Mouse (Mus musculus) neural tube, embryonic 11.5 days (tissue): ENCODE results near the gene Desi1. TPM values are rescaled to one million over a fixed set of nuclear protein-coding genes. Genes with fewer than 3 reads are reported as not detected.

Experiments used
- ATAC-seq: fragments of 200-750 bp; cut with Nextera tagmentation; 2 replicates; pipeline ENCODE4 v1.8.0; 2017; ENCODE audit warnings: moderate number of reproducible peaks, mild to moderate bottlenecking, moderate TSS enrichment, moderate library complexity; ENCODE audit not compliant: insufficient read depth, low FRiP score, low TSS enrichment
- DNase-seq: peaks from one replicate; pipeline ENCODE4 v3.0.0-alpha.2; 2015; ENCODE audit warnings: low spot score
- H3K27ac ChIP-seq: fragments of 300-500 bp; sonication (generic); 2 replicates; pipeline ENCODE4 v1.5.1; 2014; ENCODE audit warnings: low read depth, mild to moderate bottlenecking, low read length
- H3K27me3 ChIP-seq: fragments of 300-500 bp; sonication (generic); 2 replicates; pipeline ENCODE4 v1.6.1; 2014; ENCODE audit warnings: mild to moderate bottlenecking, low read length, mixed read lengths; ENCODE audit not compliant: control insufficient read depth, insufficient read depth
- H3K36me3 ChIP-seq: fragments of 300-500 bp; sonication (generic); 2 replicates; pipeline ENCODE4 v1.6.1; 2014; ENCODE audit warnings: mild to moderate bottlenecking, low read length, moderate library complexity, mixed read lengths; ENCODE audit not compliant: control insufficient read depth, insufficient read depth
- H3K4me1 ChIP-seq: fragments of 300-500 bp; sonication (generic); 2 replicates; pipeline ENCODE4 v1.6.1; 2014; ENCODE audit warnings: low read length, mixed read lengths; ENCODE audit not compliant: control insufficient read depth, insufficient read depth
- H3K4me2 ChIP-seq: fragments of 300-500 bp; sonication (generic); 2 replicates; pipeline ENCODE4 v1.6.1; 2014; ENCODE audit warnings: low read depth, mild to moderate bottlenecking, moderate library complexity
- H3K4me3 ChIP-seq: fragments of 300-500 bp; sonication (generic); 2 replicates; pipeline ENCODE4 v1.5.1; 2014; ENCODE audit warnings: low read depth, low read length
- H3K9ac ChIP-seq: fragments of 300-500 bp; sonication (generic); 2 replicates; pipeline ENCODE4 v1.6.1; 2014; ENCODE audit warnings: mild to moderate bottlenecking, low read length
- H3K9me3 ChIP-seq: fragments of 300-500 bp; sonication (generic); 2 replicates; pipeline ENCODE4 v1.6.1; 2016; ENCODE audit warnings: low read length; ENCODE audit not compliant: control insufficient read depth
- WGBS: fragments of 180-500 bp; shearing (Covaris S2); extraction: QIAGEN DNeasy Blood & Tissue Kit; methylation state at CpG from one replicate; pipeline ENCODE4 v1.1.7; 2014; 5-methylcytosine and 5-hydroxymethylcytosine counted together
- polyA plus RNA-seq: library from polyadenylated mRNA; unstranded; fragments of >200 nt; fragmentation: Nextera tagmentation; extraction: Ambion mirVana; gene quantifications from 2 replicates; pipeline ENCODE4 v1.2.1, GENCODE M21; 2014

The Desi1 gene
- polyA plus RNA-seq: 39.8 and 45.9 TPM in 2 replicates

DNA sequence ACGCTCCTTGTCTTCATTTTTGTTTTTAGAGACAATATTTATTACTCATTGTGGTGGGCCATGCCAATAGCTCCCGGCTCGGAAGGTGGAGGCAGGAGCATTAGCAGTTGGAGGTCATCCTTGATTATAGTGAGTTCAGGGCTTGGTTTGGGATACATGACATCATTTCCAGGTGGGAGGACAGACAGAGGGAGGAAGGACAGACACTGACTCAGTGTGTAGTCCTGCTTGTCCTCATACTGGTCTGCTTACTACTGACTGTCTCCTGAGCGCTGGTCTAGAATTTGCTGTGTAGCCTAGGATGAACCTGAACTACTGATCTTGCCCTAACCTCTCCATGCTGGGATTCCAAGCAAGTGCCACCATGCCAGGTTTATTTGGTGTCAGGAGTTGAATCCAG lies at the start of gene Desi1:
Gene Desi1, minus strand, starts transcription at position 101 of the 400 bp plus-strand sequence.
- Histone ChIP-seq H3K4me1 (no peaks in the 10 kb centered on the region), H3K27me3 (no peaks in the 10 kb centered on the region), H3K9ac (no peak within 1 kb of the TSS), H3K4me2 (no peak within 1 kb of the TSS), H3K4me3 (no peak within 1 kb of the TSS), H3K9me3 (no peaks in the 10 kb centered on the region), H3K27ac (no peak within 1 kb of the TSS), H3K36me3 (peaks cover 5% of the 10 kb centered on the region)
- ATAC-seq (no peak), DNase-seq (no peak)
- 95% methylated on average over 4 of the region's 4 CpGs for WGBS

- no peaks in the 10 kb centered on the region for H3K4me1 ChIP-seq
- WGBS: 32% methylated on average over 7 of the region's 7 CpGs
These were observed 47.5 kb upstream of the Desi1 start for GRCm38 (mm10) chr15:82081161-82081560.

GRCm38 (mm10) chr15:82079883-82080282 lies 46.2 kb upstream of the Desi1 start:
- Histone ChIP-seq H3K36me3 (no peaks in the 10 kb centered on the region), H3K4me2 (no peak overlapping the region), H3K4me1 (no peaks in the 10 kb centered on the region), H3K27ac (no peak overlapping the region), H3K27me3 (no peaks in the 10 kb centered on the region), H3K4me3 (no peak overlapping the region), H3K9me3 (no peaks in the 10 kb centered on the region), H3K9ac (no peak overlapping the region)
- DNase-seq (no peak), ATAC-seq (no peak)
- WGBS: 57% methylated on average over 10 of the region's 10 CpGs

More at GRCm38 (mm10) chr15:82081161-82081560, 47.5 kb upstream of the Desi1 start:
- H3K36me3 ChIP-seq: no peaks in the 10 kb centered on the region
- H3K9ac ChIP-seq: no peak overlapping the region
- ATAC-seq (no peak; the same call in 1 of the 2 replicates), DNase-seq (peak; percentile 54)
- H3K4me2 ChIP-seq: no peak overlapping the region
- no peak overlapping the region for H3K27ac ChIP-seq
- no peaks in the 10 kb centered on the region for H3K9me3 ChIP-seq
- H3K4me3 ChIP-seq: no peak overlapping the region
- H3K27me3 ChIP-seq: no peaks in the 10 kb centered on the region

DNA sequence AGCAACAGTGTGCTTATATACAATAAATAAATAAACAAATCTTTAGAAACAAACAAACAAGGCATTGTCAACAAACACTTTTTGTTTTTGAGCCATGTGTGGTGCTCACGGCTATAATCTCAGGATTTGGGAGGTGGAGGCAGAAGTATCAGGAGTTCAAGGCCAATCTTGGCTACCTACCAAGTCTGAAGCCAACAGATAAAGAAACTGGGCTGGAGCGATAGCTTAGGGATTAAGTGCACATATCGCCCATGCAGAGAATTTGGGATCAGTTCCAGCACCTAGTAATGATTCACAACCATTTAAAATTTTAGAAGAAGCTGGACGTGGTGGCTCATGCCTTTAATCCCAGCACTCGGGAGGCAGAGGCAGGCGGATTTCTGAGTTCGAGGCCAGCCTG lies 39.8 kb upstream of the Desi1 start:
- no peak overlapping the region for H3K9ac ChIP-seq
- 86% methylated on average over 7 of the region's 7 CpGs for WGBS
- H3K4me3 ChIP-seq: no peak overlapping the region
- H3K36me3 ChIP-seq: no peaks in the 10 kb centered on the region
- no peaks in the 10 kb centered on the region for H3K9me3 ChIP-seq
- no peak overlapping the region for H3K27ac ChIP-seq
- peaks cover 14% of the 10 kb centered on the region for H3K27me3 ChIP-seq
- DNase-seq: no peak
- H3K4me2 ChIP-seq: no peak overlapping the region
- H3K4me1 ChIP-seq: no peaks in the 10 kb centered on the region
- no peak for ATAC-seq

DNA sequence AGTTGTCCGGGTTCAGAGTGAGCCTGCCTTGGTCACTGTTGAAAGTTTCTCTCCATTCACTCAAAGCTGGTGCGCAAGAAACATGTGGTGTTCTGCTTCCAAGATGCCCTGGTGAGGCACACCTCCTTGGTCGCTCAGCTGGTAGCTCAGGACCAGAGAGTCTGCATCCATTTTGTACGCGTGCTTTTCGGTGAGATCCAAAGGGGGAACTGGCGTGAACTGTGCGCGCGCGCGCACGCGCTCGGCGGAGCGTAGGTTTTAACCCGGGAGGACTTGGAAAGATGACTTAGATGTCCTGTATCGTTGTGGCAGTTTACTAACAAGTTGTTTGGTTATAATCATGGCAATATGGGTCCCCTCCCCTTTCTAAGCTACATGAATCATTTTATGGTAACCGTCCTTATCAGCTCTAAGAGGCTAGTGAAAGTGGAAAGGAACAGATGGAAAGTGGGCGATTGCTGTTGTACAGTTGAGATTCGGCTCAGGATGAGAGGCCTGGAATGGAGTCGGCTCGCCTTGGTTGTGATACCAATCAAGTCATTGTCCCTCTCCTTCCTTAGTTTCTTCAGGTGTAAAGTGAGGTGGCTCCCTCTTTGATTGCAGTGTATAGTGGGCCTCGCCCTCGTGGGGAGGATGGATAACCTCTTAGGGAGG lies 38.3 kb upstream of the Desi1 start:
- Histone ChIP-seq H3K4me2 (no peak overlapping the region), H3K9ac (no peak overlapping the region)
- 92% methylated on average over 26 of the region's 26 CpGs for WGBS

GRCm38 (mm10) chr15:82069898-82070297 lies 36.2 kb upstream of the Desi1 start, which contains the start of gene Mei1:
Gene Mei1, plus strand, starts transcription at chr15:82069996.
- H3K27ac ChIP-seq: no peak within 1 kb of the TSS
- H3K9me3 ChIP-seq: no peaks in the 10 kb centered on the region
- WGBS: 24% methylated on average over 40 of the region's 40 CpGs
- peak; percentile 31 for DNase-seq
- H3K36me3 ChIP-seq: no peaks in the 10 kb centered on the region
- ATAC-seq: no peak
- peaks cover 14% of the 10 kb centered on the region for H3K27me3 ChIP-seq
- H3K4me3 ChIP-seq: no peak within 1 kb of the TSS
- no peak within 1 kb of the TSS for H3K9ac ChIP-seq
- no peaks in the 10 kb centered on the region for H3K4me1 ChIP-seq
- no peak within 1 kb of the TSS for H3K4me2 ChIP-seq

More for the DNA sequence above, 38.3 kb upstream of the Desi1 start:
- Histone ChIP-seq H3K9me3 (no peaks in the 10 kb centered on the region), H3K27ac (no peak overlapping the region), H3K4me3 (no peak overlapping the region), H3K36me3 (no peaks in the 10 kb centered on the region), H3K4me1 (no peaks in the 10 kb centered on the region), H3K27me3 (peaks cover 14% of the 10 kb centered on the region)
- no peak for ATAC-seq
- no peak for DNase-seq

GRCm38 (mm10) chr15:82065511-82065910 lies 31.8 kb upstream of the Desi1 start:
- ATAC-seq: no peak
- Histone ChIP-seq H3K4me3 (no peak overlapping the region), H3K9me3 (no peaks in the 10 kb centered on the region), H3K4me2 (no peak overlapping the region), H3K4me1 (no peaks in the 10 kb centered on the region), H3K27me3 (peaks cover 13% of the 10 kb centered on the region), H3K36me3 (no peaks in the 10 kb centered on the region), H3K27ac (no peak overlapping the region), H3K9ac (no peak overlapping the region)
- WGBS: 17% methylated on average over 7 of the region's 7 CpGs
- peak; percentile 74 for DNase-seq

DNA sequence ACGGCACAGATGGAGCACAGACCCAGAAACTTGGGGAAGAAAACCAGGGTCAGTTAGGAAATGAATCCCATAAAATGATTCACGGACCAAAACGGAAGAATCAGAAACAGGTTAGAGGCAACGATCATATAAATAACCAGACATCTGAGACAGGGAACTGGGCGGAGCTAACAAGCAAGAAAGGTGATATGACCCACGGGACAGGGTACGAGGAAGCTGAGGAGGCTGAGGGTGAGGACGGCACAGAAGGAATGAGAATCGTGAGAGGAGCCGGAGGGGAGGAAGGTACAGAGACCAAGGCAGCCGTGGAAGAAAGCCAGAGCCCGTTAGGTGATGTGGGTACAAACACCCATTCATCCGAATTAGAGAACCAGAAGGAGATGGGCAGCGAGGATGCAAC lies 30.2 kb upstream of the Desi1 start:
- H3K4me1 ChIP-seq: no peaks in the 10 kb centered on the region
- H3K27ac ChIP-seq: no peak overlapping the region
- 78% methylated on average over 14 of the region's 14 CpGs for WGBS
- peaks cover 3% of the 10 kb centered on the region; the same call in 1 of the 2 replicates for H3K27me3 ChIP-seq
- no peak for ATAC-seq
- no peak for DNase-seq
- H3K4me2 ChIP-seq: no peak overlapping the region
- no peaks in the 10 kb centered on the region for H3K36me3 ChIP-seq
- H3K9ac ChIP-seq: no peak overlapping the region
- no peaks in the 10 kb centered on the region for H3K9me3 ChIP-seq
- H3K4me3 ChIP-seq: no peak overlapping the region

DNA sequence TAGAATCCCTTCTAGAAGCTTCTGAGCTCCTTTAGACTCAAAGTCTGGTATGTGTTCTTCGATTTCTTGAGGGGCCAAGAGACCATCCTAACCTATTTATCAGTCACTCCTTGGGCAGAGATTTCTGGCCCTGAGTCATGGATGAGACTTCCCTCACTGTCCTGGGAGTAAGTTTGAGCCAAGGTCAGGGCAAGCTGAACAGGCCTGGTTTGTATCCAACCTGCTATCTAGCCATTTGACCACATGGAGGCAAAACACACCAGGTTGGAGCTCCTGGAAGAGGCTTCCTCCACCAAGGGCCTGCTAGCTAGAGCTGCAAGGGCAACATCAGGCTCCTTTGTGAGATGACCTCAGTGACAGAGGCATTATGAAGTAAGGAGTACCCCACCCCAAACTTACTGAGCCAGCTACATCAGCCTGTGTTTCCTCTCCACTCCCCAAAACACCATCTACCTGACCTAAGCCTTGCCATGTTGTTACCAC lies 25.1 kb upstream of the Desi1 start, which contains the start of gene 4930407I10Rik:
Gene 4930407I10Rik, plus strand, starts transcription at position 433 of the 483 bp plus-strand sequence.
- Histone ChIP-seq H3K4me2 (no peak within 1 kb of the TSS), H3K27me3 (no peaks in the 10 kb centered on the region; the same call in 1 of the 2 replicates), H3K9ac (no peak within 1 kb of the TSS), H3K9me3 (no peaks in the 10 kb centered on the region), H3K27ac (no peak within 1 kb of the TSS), H3K4me3 (no peak within 1 kb of the TSS), H3K4me1 (no peaks in the 10 kb centered on the region), H3K36me3 (no peaks in the 10 kb centered on the region)
- no peak for ATAC-seq
- 92% methylated on average over 1 of the region's 1 CpGs for WGBS
- no peak for DNase-seq
